Mouse (Mus musculus): Measurements from ENCODE around the gene Hdx. TPM values are rescaled to one million over a fixed set of nuclear protein-coding genes. Genes with fewer than 3 reads are reported as not detected.

The Hdx gene
- polyA plus RNA-seq, 1 experiment = 0.10 TPM

GRCm38 (mm10) chrX:111597631-111598161 is 99.2 kb downstream of the Hdx start:
- Histone ChIP-seq H3K4me3 (ENCODE audit: control insufficient read depth, low read depth, low read length) (no peak overlapping the region), H3K4me1 (ENCODE audit: control insufficient read depth, insufficient read depth, low read length) (no peaks in the 10 kb centered on the region), H3K36me3 (ENCODE audit: control insufficient read depth, insufficient read depth, low read length) (no peaks in the 10 kb centered on the region), H3K27me3 (ENCODE audit: control insufficient read depth, insufficient read depth, low read length) (no peaks in the 10 kb centered on the region), H3K27ac (ENCODE audit: control insufficient read depth, insufficient read depth, low read depth, low read length) (no peak overlapping the region)
- TF ChIP-seq POLR2A (IDR thresholded peaks at IDR 0.05; ENCODE audit: control insufficient read depth, low read depth, low read length) = no peak
- no peak for TF ChIP-seq CTCF (IDR thresholded peaks at IDR 0.05; ENCODE audit: control insufficient read depth, insufficient read depth, insufficient replicate concordance, low read depth, low read length)

- no peaks in the 10 kb centered on the region for H3K4me1 ChIP-seq (ENCODE audit: control insufficient read depth, insufficient read depth, low read length)
- H3K27ac ChIP-seq (ENCODE audit: control insufficient read depth, insufficient read depth, low read depth, low read length) = no peak overlapping the region
- no peaks in the 10 kb centered on the region for H3K27me3 ChIP-seq (ENCODE audit: control insufficient read depth, insufficient read depth, low read length)
- TF ChIP-seq POLR2A (IDR thresholded peaks at IDR 0.05; ENCODE audit: control insufficient read depth, low read depth, low read length) (no peak), CTCF (IDR thresholded peaks at IDR 0.05; ENCODE audit: control insufficient read depth, insufficient read depth, insufficient replicate concordance, low read depth, low read length) (no peak)
- H3K4me3 ChIP-seq (ENCODE audit: control insufficient read depth, low read depth, low read length) = no peak overlapping the region
- H3K36me3 ChIP-seq (ENCODE audit: control insufficient read depth, insufficient read depth, low read length) = no peaks in the 10 kb centered on the region
Observed at GRCm38 (mm10) chrX:111587616-111588015, 109.3 kb downstream of the Hdx start.

GRCm38 (mm10) chrX:111577044-111577443 is 119.8 kb downstream of the Hdx start:
- Histone ChIP-seq H3K27ac (ENCODE audit: control insufficient read depth, insufficient read depth, low read depth, low read length) (no peak overlapping the region), H3K27me3 (ENCODE audit: control insufficient read depth, insufficient read depth, low read length) (no peaks in the 10 kb centered on the region), H3K4me3 (ENCODE audit: control insufficient read depth, low read depth, low read length) (no peak overlapping the region), H3K36me3 (ENCODE audit: control insufficient read depth, insufficient read depth, low read length) (no peaks in the 10 kb centered on the region), H3K4me1 (ENCODE audit: control insufficient read depth, insufficient read depth, low read length) (no peaks in the 10 kb centered on the region)
- no peak for TF ChIP-seq CTCF (IDR thresholded peaks at IDR 0.05; ENCODE audit: control insufficient read depth, insufficient read depth, insufficient replicate concordance, low read depth, low read length)
- TF ChIP-seq POLR2A (IDR thresholded peaks at IDR 0.05; ENCODE audit: control insufficient read depth, low read depth, low read length) = no peak

- H3K4me1 ChIP-seq (ENCODE audit: control insufficient read depth, insufficient read depth, low read length) = no peaks in the 10 kb centered on the region; the same call in 1 of the 2 replicates
- no peak within 1 kb of the TSS for H3K27ac ChIP-seq (ENCODE audit: control insufficient read depth, insufficient read depth, low read depth, low read length)
- H3K36me3 ChIP-seq (ENCODE audit: control insufficient read depth, insufficient read depth, low read length) = no peaks in the 10 kb centered on the region
- TF ChIP-seq POLR2A (IDR thresholded peaks at IDR 0.05; ENCODE audit: control insufficient read depth, low read depth, low read length) = no peak
- TF ChIP-seq CTCF (IDR thresholded peaks at IDR 0.05; ENCODE audit: control insufficient read depth, insufficient read depth, insufficient replicate concordance, low read depth, low read length) = no peak
- H3K4me3 ChIP-seq (ENCODE audit: control insufficient read depth, low read depth, low read length) = no peak within 1 kb of the TSS; the same call in 1 of the 2 replicates
- no peaks in the 10 kb centered on the region for H3K27me3 ChIP-seq (ENCODE audit: control insufficient read depth, insufficient read depth, low read length)
Observed at GRCm38 (mm10) chrX:111537859-111538258, 159.0 kb downstream of the Hdx start, which contains the start of gene Rps6ka6. Gene Rps6ka6, minus strand, starts transcription at chrX:111537959.

Other genes starting within 250 kb of the Hdx start
- 2.3 and 3.7 TPM in 2 replicates for gene Rps6ka6, start 159.1 kb downstream of the Hdx start, polyA plus RNA-seq (2012; rRNA removed)
- gene Gm45194, start 194.3 kb upstream of the Hdx start, polyA plus RNA-seq (2012; rRNA removed) = 0.78 and 1.5 TPM in 2 replicates

Measured in testis, adult 2 months (tissue).